Mouse (Mus musculus) ovary, postnatal 14 days (tissue): ENCODE results near the gene Olfr705.
"Not testable (repeated sequence)": the region's sequence is repeated elsewhere in the genome, so short reads cannot be mapped to it uniquely, and the experiment has no call there.

Experiments used
- DNase-seq: peaks from one replicate; pipeline ENCODE4 v3.0.0; 2022; ENCODE audit warnings: low spot score

The Olfr705 gene

GRCm38 (mm10) chr7:106876791-106877190, at the start of gene Olfr705:
Olfr705 (minus strand) TSS chr7:106876891.
- no peak for DNase-seq

GRCm38 (mm10) chr7:106920961-106921360, 44.3 kb upstream of the Olfr705 start:
- not testable (repeated sequence) for DNase-seq

- no peak for DNase-seq
Observed at GRCm38 (mm10) chr7:106907676-106908075, 31.0 kb upstream of the Olfr705 start, which contains the start of gene Olfr1532-ps1. Olfr1532-ps1 (plus strand) TSS chr7:106908001.

- DNase-seq: not testable (repeated sequence)
Observed at GRCm38 (mm10) chr7:106901141-106901540, 24.4 kb upstream of the Olfr705 start, which contains the start of gene Olfr707. Olfr707 (minus strand) TSS chr7:106901241.

GRCm38 (mm10) chr7:106888062-106888461, 11.4 kb upstream of the Olfr705 start, which contains the start of gene Olfr706:
Olfr706 (minus strand) TSS chr7:106888162.
- DNase-seq: no peak

- no peak for DNase-seq
Observed at GRCm38 (mm10) chr7:106862885-106863284, 13.8 kb downstream of the Olfr705 start, which contains the start of gene Olfr704. Olfr704 (plus strand) TSS chr7:106863185.

- no peak for DNase-seq
Observed at GRCm38 (mm10) chr7:106843060-106843459, 33.6 kb downstream of the Olfr705 start, which contains the start of gene Olfr703. Olfr703 (plus strand) TSS chr7:106843360.

- no peak for DNase-seq
Observed at GRCm38 (mm10) chr7:106833793-106834192, 42.9 kb downstream of the Olfr705 start, which contains the start of gene Olfr702. Olfr702 (minus strand) TSS chr7:106833893.
